Mouse (Mus musculus) bone marrow macrophage, adult 2 months (primary cell): ENCODE data around the gene Mark3.

ENCODE experiments used
- CTCF ChIP-seq: IDR thresholded peaks from 2 replicates; pipeline ENCODE4 v1.5.1; 2012; ENCODE audit warnings: low read depth, mild to moderate bottlenecking, low read length, moderate library complexity
- POLR2A ChIP-seq: IDR thresholded peaks from 2 replicates; pipeline ENCODE4 v1.6.1; 2012; ENCODE audit warnings: mild to moderate bottlenecking, low read depth, low read length, borderline replicate concordance

- TF ChIP-seq CTCF (no peak), POLR2A (no peak)
Measured at GRCm38 (mm10) chr12:111618266-111618665, 43.9 kb downstream of the Mark3 start.
